Mouse (Mus musculus): ENCODE data around the gene Plk3.

- TF ChIP-seq CTCF (IDR thresholded peaks at IDR 0.05; ENCODE audit: insufficient read depth, low read length) (no peak), POLR2A (IDR thresholded peaks at IDR 0.05; ENCODE audit: borderline replicate concordance, extremely low read depth, low read depth, low read length) (no peak)
These were observed 1.6 kb downstream of the Plk3 start for GRCm38 (mm10) chr4:117131890-117132793.
